Mouse (Mus musculus): ENCODE results near the gene Rps11.

Rps11 gene

GRCm38 (mm10) chr7:45124224-45125143 lies at the start of gene Rps11:
Gene Rps11 (minus strand): TSS chr7:45124439.
- in situ Hi-C loops (cut with MboI; ENCODE audit: unreplicated experiment in 2 of 2) = loop anchor here in 1 of 2 experiments (5.0 to 10.0 kb wide), 4 partner anchors 42 to 590 kb away; partner anchors contain the start of genes Prmt1, Rpl18 and Sphk2

GRCm38 (mm10) chr7:45173772-45174171 lies 49.5 kb upstream of the Rps11 start:
- in situ Hi-C loops (cut with MboI; ENCODE audit: unreplicated experiment in 2 of 2) = loop anchor here in 1 of 2 experiments (5.0 kb wide), 1 partner anchor 129 kb away; no protein-coding TSS in a partner anchor

GRCm38 (mm10) chr7:45172974-45173373 lies 48.7 kb upstream of the Rps11 start:
- in situ Hi-C loops (cut with MboI; ENCODE audit: unreplicated experiment in 2 of 2) = loop anchor here in 1 of 2 experiments (5.0 kb wide), 1 partner anchor 129 kb away; no protein-coding TSS in a partner anchor

GRCm38 (mm10) chr7:45169495-45169894 lies 45.3 kb upstream of the Rps11 start:
- in situ Hi-C loops (cut with MboI; ENCODE audit: unreplicated experiment in 2 of 2) = loop anchor here (5.0 kb wide), 2 partner anchors 33 to 133 kb away; partner anchors contain the start of gene Ccdc155 (in 1 of the 2)

- in situ Hi-C loops (cut with MboI; ENCODE audit: unreplicated experiment in 2 of 2) = loop anchor here (5.0 kb wide), 2 partner anchors 34 to 134 kb away; partner anchors contain the start of gene Ccdc155 (in 1 of the 2)
Measured at GRCm38 (mm10) chr7:45168656-45169055, 44.4 kb upstream of the Rps11 start.

GRCm38 (mm10) chr7:45167761-45168445 lies 43.7 kb upstream of the Rps11 start:
- in situ Hi-C loops (cut with MboI; ENCODE audit: unreplicated experiment in 2 of 2) = loop anchor here (5.0 kb wide), 2 partner anchors 34 to 134 kb away; partner anchors contain the start of gene Ccdc155 (in 1 of the 2)

GRCm38 (mm10) chr7:45166950-45167401 lies 42.7 kb upstream of the Rps11 start:
- in situ Hi-C loops (cut with MboI; ENCODE audit: unreplicated experiment in 2 of 2) = loop anchor here (5.0 kb wide), 2 partner anchors 35 to 135 kb away; partner anchors contain the start of gene Ccdc155 (in 1 of the 2)

GRCm38 (mm10) chr7:45165701-45166100 lies 41.5 kb upstream of the Rps11 start:
- in situ Hi-C loops (cut with MboI; ENCODE audit: unreplicated experiment in 2 of 2) = loop anchor here (5.0 kb wide), 2 partner anchors 37 to 137 kb away; partner anchors contain the start of gene Ccdc155 (in 1 of the 2)

GRCm38 (mm10) chr7:45164833-45165232 lies 40.6 kb upstream of the Rps11 start:
- in situ Hi-C loops (cut with MboI; ENCODE audit: unreplicated experiment in 2 of 2) = loop anchor here (5.0 kb wide), 2 partner anchors 37 to 137 kb away; partner anchors contain the start of gene Ccdc155 (in 1 of the 2)

- in situ Hi-C loops (cut with MboI; ENCODE audit: unreplicated experiment in 2 of 2) = no loop called here
Measured at GRCm38 (mm10) chr7:45163735-45164490, 39.7 kb upstream of the Rps11 start, which contains the start of gene Slc17a7. Gene Slc17a7 (plus strand): TSS chr7:45163949.

GRCm38 (mm10) chr7:45162996-45163615 lies 38.9 kb upstream of the Rps11 start:
- in situ Hi-C loops (cut with MboI; ENCODE audit: unreplicated experiment in 2 of 2) = no loop called here

GRCm38 (mm10) chr7:45162551-45162950 lies 38.3 kb upstream of the Rps11 start:
- in situ Hi-C loops (cut with MboI; ENCODE audit: unreplicated experiment in 2 of 2) = no loop called here

- in situ Hi-C loops (cut with MboI; ENCODE audit: unreplicated experiment in 2 of 2) = no loop called here
Measured at GRCm38 (mm10) chr7:45161612-45162473, 37.6 kb upstream of the Rps11 start.

GRCm38 (mm10) chr7:45160866-45161265 lies 36.6 kb upstream of the Rps11 start:
- in situ Hi-C loops (cut with MboI; ENCODE audit: unreplicated experiment in 2 of 2) = no loop called here

- in situ Hi-C loops (cut with MboI; ENCODE audit: unreplicated experiment in 2 of 2) = no loop called here
Measured at GRCm38 (mm10) chr7:45160316-45160800, 36.1 kb upstream of the Rps11 start.

- in situ Hi-C loops (cut with MboI; ENCODE audit: unreplicated experiment in 2 of 2) = loop anchor here in 1 of 2 experiments (5.0 to 10.0 kb wide), 2 partner anchors 38 to 174 kb away; partner anchors contain the start of gene Prmt1
Measured at GRCm38 (mm10) chr7:45158991-45159390, 34.8 kb upstream of the Rps11 start.

GRCm38 (mm10) chr7:45157459-45157858 lies 33.2 kb upstream of the Rps11 start:
- in situ Hi-C loops (cut with MboI; ENCODE audit: unreplicated experiment in 2 of 2) = loop anchor here in 1 of 2 experiments (5.0 to 10.0 kb wide), 2 partner anchors 40 to 173 kb away; partner anchors contain the start of gene Prmt1

GRCm38 (mm10) chr7:45156206-45156605 lies 32.0 kb upstream of the Rps11 start:
- in situ Hi-C loops (cut with MboI; ENCODE audit: unreplicated experiment in 2 of 2) = loop anchor here in 1 of 2 experiments (5.0 to 10.0 kb wide), 2 partner anchors 41 to 171 kb away; partner anchors contain the start of gene Prmt1
